Mouse (Mus musculus) gastrocnemius, adult 8-10 months (tissue): ENCODE results near the gene Raet1d. TPM values are rescaled to one million over a fixed set of nuclear protein-coding genes. Genes with fewer than 3 reads are reported as not detected.
"Not testable (repeated sequence)": the region's sequence is repeated elsewhere in the genome, so short reads cannot be mapped to it uniquely, and the experiment has no call there.

ENCODE experiments used
- DNase-seq, 2 experiments: peaks; one replicate each; pipeline ENCODE4 v3.0.0; 2022; ENCODE audit warnings: low spot score in 2 of 2
- total RNA-seq, 4 experiments: library from RNA; stranded (reverse); gene quantifications; 2 replicates each; pipeline ENCODE4 v1.2.4; 2022

Raet1d gene
- total RNA-seq: not detected

GRCm38 (mm10) chr10:22360252-22360651 is at the start of gene Raet1d:
Gene Raet1d (plus strand): TSS chr10:22360552.
- DNase-seq: not testable (repeated sequence)

GRCm38 (mm10) chr10:22322858-22323257 is 37.5 kb upstream of the Raet1d start:
- DNase-seq: no peak

GRCm38 (mm10) chr10:22345721-22346120 is 14.6 kb upstream of the Raet1d start:
- DNase-seq: peak; percentile 21 to 38

- not testable (repeated sequence) for DNase-seq
Measured at GRCm38 (mm10) chr10:22353548-22354195, 6.7 kb upstream of the Raet1d start.

GRCm38 (mm10) chr10:22354196-22354574 is 6.2 kb upstream of the Raet1d start:
- DNase-seq: not testable (repeated sequence)

- DNase-seq: not testable (repeated sequence)
Measured at GRCm38 (mm10) chr10:22357373-22357772, 3.0 kb upstream of the Raet1d start.

- not testable (repeated sequence) for DNase-seq
Measured at GRCm38 (mm10) chr10:22360957-22361356, 605 bp downstream of the Raet1d start.

GRCm38 (mm10) chr10:22361415-22362352 is 1.3 kb downstream of the Raet1d start:
- DNase-seq: not testable (repeated sequence)

GRCm38 (mm10) chr10:22362466-22362865 is 2.1 kb downstream of the Raet1d start:
- not testable (repeated sequence) for DNase-seq

GRCm38 (mm10) chr10:22364915-22365314 is 4.6 kb downstream of the Raet1d start:
- not testable (repeated sequence) for DNase-seq

- DNase-seq: not testable (repeated sequence)
Measured at GRCm38 (mm10) chr10:22381226-22381625, 20.9 kb downstream of the Raet1d start.

- DNase-seq: not testable (repeated sequence)
Measured at GRCm38 (mm10) chr10:22390146-22390545, 29.8 kb downstream of the Raet1d start.

- DNase-seq: not testable (repeated sequence)
Measured at GRCm38 (mm10) chr10:22391616-22392015, 31.3 kb downstream of the Raet1d start.

- not testable (repeated sequence) for DNase-seq
Measured at GRCm38 (mm10) chr10:22393028-22393824, 32.9 kb downstream of the Raet1d start.

GRCm38 (mm10) chr10:22396680-22397079 is 36.3 kb downstream of the Raet1d start:
- not testable (repeated sequence) for DNase-seq

- DNase-seq: peak; percentile 7 to 8
Measured at GRCm38 (mm10) chr10:22402225-22402917, 42.0 kb downstream of the Raet1d start.

- not testable (repeated sequence) for DNase-seq
Measured at GRCm38 (mm10) chr10:22413702-22414494, 53.5 kb downstream of the Raet1d start.
